ENCODE assay signal across 21 mouse cellular contexts in the genomic region with DNA sequence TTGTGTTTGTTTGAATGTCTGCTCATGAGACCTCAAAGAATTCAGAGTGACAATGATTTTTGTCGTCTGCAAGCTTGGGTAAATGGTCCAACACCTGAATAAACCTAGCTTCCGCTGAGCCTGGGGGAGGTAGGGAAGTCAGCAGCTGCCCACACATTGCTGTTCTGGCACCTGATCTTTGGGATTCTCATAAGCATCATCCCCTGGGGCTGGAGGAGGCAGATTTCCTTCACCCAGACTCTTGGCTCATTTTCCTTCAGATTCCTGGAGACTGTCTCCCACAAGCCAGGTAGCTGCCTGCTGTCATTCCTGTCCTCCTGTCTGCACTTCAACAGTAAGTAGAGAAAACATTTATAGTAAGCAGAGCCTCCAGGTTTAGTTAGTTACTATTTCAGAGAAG.
DNase-seq lines count a peak whose midpoint lies in the region; ATAC-seq lines count a peak whose summit lies in the region.
"Had no signal": no experiment of that assay in that cellular context is flagged by ENCODE, and none has a peak within 500 bp of the region (broad histone marks: within the 10 kb centered on the region; RNA-seq: fewer than 3 reads in every experiment).

No protein-coding gene starts in this region.

- WGBS in heart, embryonic 13.5 days, result 53% methylated on average over 2 of the region's 2 CpGs
- WGBS in heart, embryonic 10.5 days, result 61% methylated on average over 2 of the region's 2 CpGs

- H3K4me2 ChIP-seq in heart, embryonic 13.5 days, result no peak overlapping the region
- H3K4me2 ChIP-seq: forebrain, embryonic 13.5 days; heart, embryonic 11.5 days; hindbrain, embryonic 12.5 days; hindbrain, embryonic 15.5 days had no signal

- no peak overlapping the region for H3K4me3 ChIP-seq in heart, embryonic 13.5 days
- H3K4me3 ChIP-seq in heart, embryonic 10.5 days, result no peak overlapping the region
- H3K4me3 ChIP-seq: forebrain, embryonic 10.5 days; forebrain, embryonic 13.5 days; hindbrain, embryonic 12.5 days; hindbrain, embryonic 15.5 days had no signal

- peak; percentile 13 for DNase-seq in cerebellum, postnatal 10 days
- DNase-seq in cerebellum, adult 9-10 months, result no peak
- no peak for DNase-seq in heart, embryonic 10.5 days (ENCODE audit: low spot score)
- DNase-seq in layer of hippocampus, adult 9-11 months, result peak; percentile 15
- DNase-seq in layer of hippocampus, adult 9-10 months (ENCODE audit: low spot score), result no peak
- DNase-seq in brain, adult 2 months (ENCODE audit: low read depth, low spot score), result peak; percentile 56
- no peak for DNase-seq in adrenal gland, adult 8-10 months
- DNase-seq: adrenal gland, postnatal 10 days; adrenal gland, postnatal 36 days; cerebellum, adult 11 months; cerebellum, adult 2 months; gastrocnemius, postnatal 25 days had no signal

- H3K36me3 ChIP-seq in heart, embryonic 13.5 days, result no peaks in the 10 kb centered on the region
- no peaks in the 10 kb centered on the region for H3K36me3 ChIP-seq in heart, embryonic 10.5 days
- H3K36me3 ChIP-seq: forebrain, embryonic 10.5 days; hindbrain, embryonic 12.5 days; hindbrain, embryonic 15.5 days had no signal

- no peak overlapping the region for H3K9ac ChIP-seq in heart, embryonic 13.5 days
- H3K9ac ChIP-seq: forebrain, embryonic 13.5 days; hindbrain, embryonic 12.5 days; hindbrain, embryonic 15.5 days had no signal

- H3K27ac ChIP-seq in heart, embryonic 13.5 days (replicated peaks), result peak overlapping the region; percentile 54; the same call in 1 of the 2 replicates
- H3K27ac ChIP-seq in heart, embryonic 10.5 days, result no peak overlapping the region
- H3K27ac ChIP-seq: forebrain, embryonic 10.5 days; forebrain, embryonic 13.5 days; hindbrain, embryonic 12.5 days; hindbrain, embryonic 15.5 days had no signal

- H3K27me3 ChIP-seq in heart, embryonic 13.5 days (replicated peaks), result no peaks in the 10 kb centered on the region
- no peaks in the 10 kb centered on the region for H3K27me3 ChIP-seq in heart, embryonic 10.5 days (ENCODE audit: insufficient read depth, poor library complexity, severe bottlenecking)
- H3K27me3 ChIP-seq: forebrain, embryonic 13.5 days; hindbrain, embryonic 12.5 days; hindbrain, embryonic 15.5 days had no signal

- no peaks in the 10 kb centered on the region for H3K9me3 ChIP-seq in heart, embryonic 13.5 days
- no peaks in the 10 kb centered on the region for H3K9me3 ChIP-seq in heart, embryonic 10.5 days
- H3K9me3 ChIP-seq: forebrain, embryonic 10.5 days; forebrain, embryonic 13.5 days; hindbrain, embryonic 12.5 days; hindbrain, embryonic 15.5 days had no signal

- ATAC-seq in heart, embryonic 13.5 days (ENCODE audit: extremely low read depth, insufficient number of reproducible peaks, low FRiP score, low TSS enrichment), result no peak
- ATAC-seq: activated CD4-positive, CD25-positive, alpha-beta regulatory T cell, adult 4 months; forebrain, embryonic 13.5 days; forebrain, embryonic 16.5 days; intestine, postnatal 0 days had no signal

- H3K4me1 ChIP-seq in heart, embryonic 13.5 days, result peaks cover 14% of the 10 kb centered on the region
- H3K4me1 ChIP-seq in heart, embryonic 10.5 days, result peaks cover 9% of the 10 kb centered on the region; the same call in 1 of the 2 replicates
- H3K4me1 ChIP-seq: forebrain, embryonic 10.5 days; forebrain, embryonic 13.5 days; hindbrain, embryonic 12.5 days; hindbrain, embryonic 15.5 days had no signal

Comparison
In these comparisons a context has a peak if more than half of its experiments do, and no peak if none do; other contexts are left out.
1. DNase-seq: peak in cerebellum, postnatal 10 days (2 of 2), layer of hippocampus, adult 9-11 months (single experiment) and brain, adult 2 months (single experiment); none in cerebellum, adult 9-10 months (single experiment), heart, embryonic 10.5 days (single experiment), layer of hippocampus, adult 9-10 months (single experiment) and adrenal gland, adult 8-10 months (single experiment).